ENCODE assay signal across 8 mouse cellular contexts in genomic region chr14:121824322-121825103, GRCm38 (mm10). TPM values are rescaled to one million over a fixed set of nuclear protein-coding genes. Genes with fewer than 3 reads are reported as not detected.
DNase-seq lines count a peak whose midpoint lies in the region; ATAC-seq and TF ChIP-seq lines count a peak whose summit lies in the region.

No protein-coding gene starts in this region.

- no peak overlapping the region for H3K4me3 ChIP-seq in C2C12 (ENCODE audit: insufficient read depth, poor library complexity, severe bottlenecking)
- H3K4me3 ChIP-seq in intestine, embryonic 14.5 days (ENCODE audit: low read depth, low read length): no peak overlapping the region
- H3K4me3 ChIP-seq in liver, embryonic 16.5 days (ENCODE audit: low read depth, low read length): no peak overlapping the region
- H3K4me3 ChIP-seq in stomach, postnatal 0 days (ENCODE audit: low read depth, low read length): no peak overlapping the region
- no peak overlapping the region for H3K4me3 ChIP-seq in forebrain, embryonic 10.5 days

- H3K4me2 ChIP-seq in intestine, embryonic 14.5 days (ENCODE audit: low read length): no peak overlapping the region
- no peak overlapping the region for H3K4me2 ChIP-seq in liver, embryonic 16.5 days (ENCODE audit: low read depth, low read length)
- no peak overlapping the region for H3K4me2 ChIP-seq in stomach, postnatal 0 days (replicated peaks; ENCODE audit: low read depth)

- no peak overlapping the region for H3K27ac ChIP-seq in intestine, embryonic 14.5 days (ENCODE audit: low read depth)
- H3K27ac ChIP-seq in liver, embryonic 16.5 days (ENCODE audit: low read length): no peak overlapping the region
- peak overlapping the region; percentile 75 for H3K27ac ChIP-seq in stomach, postnatal 0 days (replicated peaks)
- no peak overlapping the region; the same call in 1 of the 2 replicates for H3K27ac ChIP-seq in forebrain, embryonic 10.5 days

- peak; percentile 81 for DNase-seq in adrenal gland, postnatal 14 days
- DNase-seq in gastrocnemius, adult 18-20 months (ENCODE audit: low spot score): peak; percentile 86
- DNase-seq in intestine, embryonic 14.5 days (ENCODE audit: low spot score): peak; percentile 64
- peak; percentile 67 for DNase-seq in stomach, postnatal 0 days (ENCODE audit: low spot score)
- DNase-seq in forebrain, embryonic 10.5 days (ENCODE audit: extremely low spot score, low spot score): no peak

- no peaks in the 10 kb centered on the region for H3K79me3 ChIP-seq in C2C12 (ENCODE audit: low read depth)

- no peaks in the 10 kb centered on the region for H3K79me2 ChIP-seq in C2C12 (ENCODE audit: control insufficient read depth, insufficient read depth)

- 50% methylated on average over 11 of the region's 11 CpGs for WGBS in intestine, embryonic 14.5 days
- WGBS in liver, embryonic 16.5 days (ENCODE audit: insufficient replicate concordance): 56% methylated on average over 11 of the region's 11 CpGs
- 50% methylated on average over 11 of the region's 11 CpGs for WGBS in stomach, postnatal 0 days
- WGBS in forebrain, embryonic 10.5 days: 71% methylated on average over 11 of the region's 11 CpGs

- peaks cover 12% of the 10 kb centered on the region for H3K4me1 ChIP-seq in intestine, embryonic 14.5 days (replicated peaks; ENCODE audit: control insufficient read depth, insufficient read depth, low read length)
- no peaks in the 10 kb centered on the region; the same call in 1 of the 2 replicates for H3K4me1 ChIP-seq in liver, embryonic 16.5 days (ENCODE audit: control insufficient read depth, low read depth, low read length)
- H3K4me1 ChIP-seq in stomach, postnatal 0 days (replicated peaks; ENCODE audit: control insufficient read depth, insufficient read depth): no peaks in the 10 kb centered on the region; the same call in none of the 2 replicates
- H3K4me1 ChIP-seq in forebrain, embryonic 10.5 days: peaks cover 11% of the 10 kb centered on the region

- no peaks in the 10 kb centered on the region for H3K36me3 ChIP-seq in C2C12 (ENCODE audit: control insufficient read depth, insufficient read depth)
- H3K36me3 ChIP-seq in intestine, embryonic 14.5 days (ENCODE audit: control insufficient read depth, insufficient read depth, low read length): no peaks in the 10 kb centered on the region
- H3K36me3 ChIP-seq in liver, embryonic 16.5 days (ENCODE audit: control insufficient read depth, insufficient read depth): no peaks in the 10 kb centered on the region
- H3K36me3 ChIP-seq in stomach, postnatal 0 days (ENCODE audit: control insufficient read depth, insufficient read depth, low read length): no peaks in the 10 kb centered on the region
- H3K36me3 ChIP-seq in forebrain, embryonic 10.5 days (replicated peaks): no peaks in the 10 kb centered on the region

- ATAC-seq in intestine, embryonic 14.5 days (replicated peaks; ENCODE audit: low FRiP score, low TSS enrichment, low read depth): peak; percentile 83
- ATAC-seq in liver, embryonic 16.5 days (ENCODE audit: low read depth): peak; percentile 81
- ATAC-seq in stomach, postnatal 0 days (ENCODE audit: low FRiP score, low TSS enrichment): peak; percentile 88
- ATAC-seq in activated CD4-positive, CD25-positive, alpha-beta regulatory T cell, adult 4 months: no peak

- no peak overlapping the region for H3K9ac ChIP-seq in intestine, embryonic 14.5 days (ENCODE audit: low read length)
- H3K9ac ChIP-seq in liver, embryonic 16.5 days (ENCODE audit: low read depth, low read length): no peak overlapping the region
- H3K9ac ChIP-seq in stomach, postnatal 0 days (ENCODE audit: low read length): no peak overlapping the region

- TF ChIP-seq EP300 in stomach, postnatal 0 days (optimal IDR thresholded peaks at IDR 0.05): no peak

- TF ChIP-seq CTCF in C2C12 (IDR thresholded peaks at IDR 0.05; ENCODE audit: control insufficient read depth, insufficient read depth, insufficient read length): no peak
- no peak for TF ChIP-seq CTCF in stomach, postnatal 0 days (IDR thresholded peaks at IDR 0.05; ENCODE audit: low read depth)

- peaks cover 2% of the 10 kb centered on the region; the same call in 1 of the 2 replicates for H3K9me3 ChIP-seq in intestine, embryonic 14.5 days (ENCODE audit: control insufficient read depth, low read length)
- no peaks in the 10 kb centered on the region for H3K9me3 ChIP-seq in liver, embryonic 16.5 days (replicated peaks; ENCODE audit: control insufficient read depth, low read length)
- no peaks in the 10 kb centered on the region for H3K9me3 ChIP-seq in stomach, postnatal 0 days (ENCODE audit: control insufficient read depth, low read length)
- H3K9me3 ChIP-seq in forebrain, embryonic 10.5 days: peaks cover 7% of the 10 kb centered on the region; the same call in 1 of the 2 replicates

- H3K27me3 ChIP-seq in C2C12 (ENCODE audit: control insufficient read depth, insufficient read depth, insufficient read length): no peaks in the 10 kb centered on the region
- H3K27me3 ChIP-seq in intestine, embryonic 14.5 days (replicated peaks; ENCODE audit: control insufficient read depth, insufficient read depth, low read length): no peaks in the 10 kb centered on the region
- no peaks in the 10 kb centered on the region for H3K27me3 ChIP-seq in liver, embryonic 16.5 days (ENCODE audit: control insufficient read depth, insufficient read depth, low read depth, low read length)
- no peaks in the 10 kb centered on the region for H3K27me3 ChIP-seq in stomach, postnatal 0 days (ENCODE audit: control insufficient read depth, insufficient read depth, low read length)
- no peaks in the 10 kb centered on the region for H3K27me3 ChIP-seq in forebrain, embryonic 10.5 days (ENCODE audit: poor library complexity, severe bottlenecking)

- H3ac ChIP-seq in C2C12 (ENCODE audit: control insufficient read depth, insufficient read length, low read depth): no peak overlapping the region

TF ChIP-seq in C2C12, 6 proteins besides CTCF, POLR2A, EP300 and RAD21:
- TF ChIP-seq MYOG (IDR thresholded peaks at IDR 0.05; ENCODE audit: control insufficient read depth, extremely low read depth, insufficient read length) (no peak), MYOD1 (IDR thresholded peaks at IDR 0.05; ENCODE audit: control insufficient read depth, insufficient read length, low read depth) (peak; percentile 9), CEBPB (IDR thresholded peaks at IDR 0.05; ENCODE audit: low read depth) (no peak), FOSL1 (IDR thresholded peaks at IDR 0.05; ENCODE audit: insufficient read depth, low read length, poor library complexity, severe bottlenecking) (no peak), MAX (IDR thresholded peaks at IDR 0.05) (peak; percentile 53), USF1 (IDR thresholded peaks at IDR 0.05; ENCODE audit: low read depth) (peak; percentile 74)

RNA-seq across cellular contexts. Expression of gene Dock9, which starts 26.9 kb away (rescaled TPM):
- polyA plus RNA-seq in C2C12 (2012; fragmentation: generic; extraction: Trizol): 2.7 TPM
- 31.9 and 43.7 TPM in 2 replicates for total RNA-seq in adrenal gland, postnatal 14 days (2021)
- 10 to 100 TPM; 13.4 to 14.2 TPM for total RNA-seq in gastrocnemius, adult 18-20 months (2021)
- polyA plus RNA-seq in intestine, embryonic 14.5 days (2014; fragmentation: Nextera tagmentation; extraction: Ambion mirVana): 34.8 and 42.7 TPM in 2 replicates
- polyA plus RNA-seq in liver, embryonic 16.5 days (2015; fragmentation: Nextera tagmentation; extraction: Ambion mirVana): 1.2 and 1.6 TPM in 2 replicates
- polyA plus RNA-seq in stomach, postnatal 0 days (2015; fragmentation: Nextera tagmentation; extraction: Ambion mirVana): 6.4 and 7.3 TPM in 2 replicates
- 1 to 10 TPM; 3.8 to 4.0 TPM for polyA plus RNA-seq in activated CD4-positive, CD25-positive, alpha-beta regulatory T cell, adult 4 months (2017; shearing (Covaris generic))
- 3.4 and 3.7 TPM in 2 replicates for polyA plus RNA-seq in forebrain, embryonic 10.5 days (2016; fragmentation: Nextera tagmentation; extraction: Ambion mirVana)

RNA-seq across cellular contexts. Expression of gene Ubac2, which starts 53.9 kb away (rescaled TPM):
- 37.8 TPM for polyA plus RNA-seq in C2C12 (2012; fragmentation: generic; extraction: Trizol)
- total RNA-seq in adrenal gland, postnatal 14 days (2021): 30.3 and 34.4 TPM in 2 replicates
- 10 to 100 TPM; 25.5 to 32.9 TPM for total RNA-seq in gastrocnemius, adult 18-20 months (2021)
- polyA plus RNA-seq in intestine, embryonic 14.5 days (2014; fragmentation: Nextera tagmentation; extraction: Ambion mirVana): 67.5 and 72.4 TPM in 2 replicates
- polyA plus RNA-seq in liver, embryonic 16.5 days (2015; fragmentation: Nextera tagmentation; extraction: Ambion mirVana): 20.4 and 22.1 TPM in 2 replicates
- polyA plus RNA-seq in stomach, postnatal 0 days (2015; fragmentation: Nextera tagmentation; extraction: Ambion mirVana): 38.5 and 38.6 TPM in 2 replicates
- polyA plus RNA-seq in activated CD4-positive, CD25-positive, alpha-beta regulatory T cell, adult 4 months (2017; shearing (Covaris generic)): 10 to 100 TPM; 62.5 to 75.1 TPM
- 80.7 and 83.1 TPM in 2 replicates for polyA plus RNA-seq in forebrain, embryonic 10.5 days (2016; fragmentation: Nextera tagmentation; extraction: Ambion mirVana)
